Mouse (Mus musculus) left cerebral cortex, postnatal 25 days (tissue): ENCODE measurements at regions not wholly inside any gene's neighbourhood (a gene's known extent, or its start where the extent isn't known, plus 50 kb on each side); places are given as distances from the start of the nearest gene placed in this dataset.
A peak's percentile ranks its signal among the peaks of the same experiment; 100 is the strongest.

Experiments used
- DNase-seq, 2 experiments: peaks; one replicate each; pipeline ENCODE4 v3.0.0; 2022; ENCODE audit warnings: low spot score in 2 of 2, mixed read lengths in 1 of 2
- intact Hi-C: fragments of 180-260 bp; cut with DNase I; formaldehyde crosslinking; loops from one replicate; pipeline ENCODE4 v1.15.1; 2025

DNA sequence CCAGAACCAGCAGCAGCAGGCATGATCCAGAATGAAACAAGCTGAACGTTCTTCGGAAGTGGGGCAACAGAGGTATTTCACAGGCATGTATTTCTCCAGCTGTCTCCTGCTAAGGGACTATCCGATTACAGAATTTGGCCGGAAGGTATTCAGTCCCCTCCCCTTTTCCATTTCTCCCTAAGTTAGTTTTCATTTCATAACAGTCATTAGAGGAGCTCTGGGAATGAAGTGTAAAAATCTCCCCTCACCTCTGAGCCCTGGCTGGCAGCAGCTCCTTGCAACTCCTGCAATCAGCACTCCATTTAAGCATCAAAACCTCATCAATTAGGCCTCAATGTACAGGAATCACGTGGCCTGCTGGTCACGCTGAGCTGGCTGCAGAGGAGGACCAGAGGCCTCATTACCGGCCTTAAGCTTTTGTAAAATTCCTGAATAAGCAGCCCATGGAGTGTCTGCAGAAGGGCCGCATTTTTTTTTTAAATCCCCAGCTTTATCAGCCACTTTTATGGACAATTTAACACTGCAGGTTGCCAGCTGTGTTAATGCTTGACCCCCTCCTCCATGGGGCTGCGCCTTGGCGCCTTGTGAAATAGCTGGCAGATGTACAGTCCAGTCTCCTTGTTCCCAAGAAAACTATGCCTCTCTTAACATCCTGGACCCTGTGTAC lies 456.1 kb upstream of the Kirrel3 start:
- DNase-seq, result no peak
- intact Hi-C loops, result no loop called here

DNA sequence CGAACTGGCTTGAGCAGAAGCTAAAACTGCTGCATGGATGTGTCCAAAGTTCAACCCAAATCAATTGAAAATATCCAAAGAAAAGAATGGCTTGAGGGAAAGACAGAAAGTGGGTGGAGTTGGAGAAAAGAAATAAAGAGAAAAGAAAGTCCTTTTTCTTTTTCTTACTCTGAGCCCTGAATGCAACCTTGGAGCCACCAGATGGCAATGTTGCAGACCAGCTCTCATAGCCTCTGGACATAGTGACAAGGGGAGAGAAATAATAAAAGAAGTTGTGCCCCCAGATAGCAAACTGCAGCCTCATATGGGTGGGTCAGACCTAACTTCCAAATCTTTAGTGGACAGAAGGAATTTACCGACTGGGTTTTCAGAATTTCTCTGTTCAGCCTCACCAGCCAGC lies 431.3 kb upstream of the Kirrel3 start:
- DNase-seq, result peak; percentile 8 to 18
- intact Hi-C loops, result loop anchor here (2.0 to 10.0 kb wide), 3 partner anchors 400 to 960 kb away; no protein-coding TSS in a partner anchor
